Mouse (Mus musculus) embryonic facial prominence, embryonic 15.5 days (tissue): ENCODE measurements around the gene Resp18. TPM values are rescaled to one million over a fixed set of nuclear protein-coding genes. Genes with fewer than 3 reads are reported as not detected.

Experiments
- ATAC-seq: fragments of 200-750 bp; cut with Nextera tagmentation; 2 replicates; pipeline ENCODE4 v1.8.0; 2017; ENCODE audit warnings: low read depth, moderate TSS enrichment; ENCODE audit not compliant: insufficient number of reproducible peaks, low FRiP score, low TSS enrichment
- H3K27ac ChIP-seq: fragments of 300-500 bp; sonication (generic); replicated peaks from 2 replicates; pipeline ENCODE4 v1.5.1; 2015; ENCODE audit warnings: mild to moderate bottlenecking, inconsistent platforms
- H3K27me3 ChIP-seq: fragments of 300-500 bp; sonication (generic); 2 replicates; pipeline ENCODE4 v1.6.1; 2015; ENCODE audit warnings: inconsistent platforms
- H3K36me3 ChIP-seq: fragments of 300-500 bp; sonication (generic); 2 replicates; pipeline ENCODE4 v1.6.1; 2015; ENCODE audit warnings: mild to moderate bottlenecking, inconsistent platforms
- H3K4me1 ChIP-seq: fragments of 300-500 bp; sonication (generic); 2 replicates; pipeline ENCODE4 v1.6.1; 2015; ENCODE audit warnings: inconsistent platforms
- H3K4me2 ChIP-seq: fragments of 300-500 bp; sonication (generic); replicated peaks from 2 replicates; pipeline ENCODE4 v1.6.1; 2015; ENCODE audit warnings: mild to moderate bottlenecking, inconsistent platforms
- H3K4me3 ChIP-seq: fragments of 300-500 bp; sonication (generic); replicated peaks from 2 replicates; pipeline ENCODE4 v1.5.1; 2015; ENCODE audit warnings: mild to moderate bottlenecking, inconsistent platforms
- H3K9ac ChIP-seq: fragments of 300-500 bp; sonication (generic); 2 replicates; pipeline ENCODE4 v1.6.1; 2015; ENCODE audit warnings: inconsistent platforms
- H3K9me3 ChIP-seq: fragments of 300-500 bp; sonication (generic); replicated peaks from 2 replicates; pipeline ENCODE4 v1.6.1; 2016; ENCODE audit warnings: inconsistent platforms
- WGBS: fragments of 180-500 bp; shearing (Covaris S2); methylation state at CpG from one replicate; pipeline ENCODE4 v1.1.7; 2015; 5-methylcytosine and 5-hydroxymethylcytosine counted together
- polyA plus RNA-seq: library from polyadenylated mRNA; unstranded; fragments of >200 nt; fragmentation: Nextera tagmentation; extraction: Ambion mirVana; gene quantifications from 2 replicates; pipeline ENCODE4 v1.2.1, GENCODE M21; 2015

Resp18 gene
- polyA plus RNA-seq, 1 experiment from 2014 or later: 0.68 TPM

DNA sequence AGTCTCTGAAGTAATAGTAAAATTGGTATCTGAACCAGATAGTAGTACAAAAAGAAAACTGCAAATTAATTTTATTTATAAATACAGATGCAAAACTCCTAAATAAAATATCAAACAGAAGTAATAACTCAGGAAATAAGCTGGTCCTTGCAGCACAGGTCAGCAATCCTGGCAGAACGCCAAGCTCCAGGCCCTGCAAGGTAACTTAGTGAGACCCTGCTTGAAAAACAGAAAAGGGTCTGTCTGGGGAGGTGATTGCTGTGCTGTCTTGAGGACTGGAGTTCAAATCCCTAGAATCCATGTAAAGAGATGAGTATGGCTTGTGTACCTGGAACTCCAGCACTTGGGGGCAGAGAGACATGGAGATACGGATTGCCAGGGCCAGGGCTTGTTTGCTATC is 26.4 kb upstream of the Resp18 start:
- WGBS: 71% methylated on average over 2 of the region's 2 CpGs
- H3K4me1 ChIP-seq: no peaks in the 10 kb centered on the region
- no peaks in the 10 kb centered on the region for H3K9me3 ChIP-seq
- ATAC-seq: no peak
- no peak overlapping the region for H3K4me3 ChIP-seq
- H3K27me3 ChIP-seq: no peaks in the 10 kb centered on the region
- peaks cover 25% of the 10 kb centered on the region; the same call in 1 of the 2 replicates for H3K36me3 ChIP-seq
- H3K9ac ChIP-seq: no peak overlapping the region
- H3K27ac ChIP-seq: no peak overlapping the region
- no peak overlapping the region for H3K4me2 ChIP-seq

DNA sequence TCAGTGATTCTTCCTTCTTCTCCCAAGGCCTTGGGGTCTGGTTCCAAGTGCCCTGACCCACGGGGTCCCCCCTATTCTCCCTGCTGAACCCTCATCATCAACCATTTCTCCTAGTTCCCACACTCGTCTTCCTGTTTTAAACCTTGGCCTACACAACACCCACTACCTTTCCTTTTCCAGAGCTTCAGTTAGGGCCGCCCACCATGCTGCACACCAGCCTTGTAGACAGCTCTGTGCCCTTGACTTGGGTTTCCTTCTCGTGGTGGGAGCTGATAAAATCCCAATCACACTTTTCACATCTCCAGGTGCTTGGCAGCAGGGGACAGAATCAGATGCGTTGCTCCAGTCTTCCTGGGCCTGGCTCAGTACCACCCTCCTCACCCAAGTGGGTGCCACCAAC is 16.1 kb upstream of the Resp18 start:
- Histone ChIP-seq H3K4me2 (no peak overlapping the region), H3K27me3 (no peaks in the 10 kb centered on the region), H3K27ac (no peak overlapping the region), H3K9ac (no peak overlapping the region), H3K4me3 (no peak overlapping the region), H3K4me1 (no peaks in the 10 kb centered on the region), H3K36me3 (no peaks in the 10 kb centered on the region), H3K9me3 (no peaks in the 10 kb centered on the region)
- WGBS: 76% methylated on average over 5 of the region's 5 CpGs
- ATAC-seq: no peak

GRCm38 (mm10) chr1:75293331-75293701 is 15.1 kb upstream of the Resp18 start:
- no peak for ATAC-seq
- no peaks in the 10 kb centered on the region for H3K36me3 ChIP-seq
- H3K9ac ChIP-seq: no peak overlapping the region
- H3K27me3 ChIP-seq: no peaks in the 10 kb centered on the region
- H3K9me3 ChIP-seq: no peaks in the 10 kb centered on the region
- H3K4me3 ChIP-seq: no peak overlapping the region
- no peak overlapping the region for H3K27ac ChIP-seq
- no peaks in the 10 kb centered on the region for H3K4me1 ChIP-seq
- H3K4me2 ChIP-seq: no peak overlapping the region
- 73% methylated on average over 5 of the region's 5 CpGs for WGBS

DNA sequence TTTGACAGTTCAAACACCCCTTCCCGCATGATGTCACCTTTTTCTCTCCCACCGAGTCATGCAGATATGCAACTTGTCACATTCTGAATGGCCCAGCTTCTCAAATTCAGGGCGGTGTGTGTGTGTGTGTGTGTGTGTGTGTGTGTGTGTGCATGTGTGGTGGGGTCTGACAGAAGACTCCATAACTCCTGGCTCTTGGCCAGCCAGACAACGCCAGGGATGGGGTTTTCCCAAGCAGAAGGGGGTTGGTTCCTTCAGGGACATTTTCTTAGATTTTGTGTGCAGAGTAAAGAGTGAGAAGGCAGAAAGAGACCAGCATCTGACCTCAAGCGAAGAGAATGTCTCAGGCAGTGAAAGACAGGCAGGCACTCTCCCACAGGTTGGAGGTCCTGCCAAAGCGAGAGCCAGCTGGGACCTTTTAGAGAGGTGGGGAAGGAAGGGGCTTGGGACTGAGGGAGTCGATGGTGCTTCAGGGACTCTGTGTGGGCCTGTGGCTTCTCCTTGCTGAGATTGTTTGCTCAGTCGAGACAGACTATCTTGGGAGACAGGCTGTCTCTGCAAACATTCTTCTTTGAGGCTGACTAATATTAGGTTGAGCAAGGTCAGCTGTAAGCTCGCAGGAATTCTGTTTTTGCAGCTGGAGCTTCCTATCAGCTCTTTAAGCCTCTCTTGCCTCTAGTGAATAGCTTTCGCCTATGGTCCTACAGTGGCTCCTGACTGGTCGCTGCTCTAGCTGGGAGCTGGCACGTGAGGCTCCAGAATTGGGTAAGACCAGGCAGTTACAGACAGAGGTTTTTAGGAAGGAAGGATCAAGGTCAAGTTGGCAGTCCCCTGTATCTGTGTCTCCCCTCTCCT is 14.5 kb upstream of the Resp18 start:
- Histone ChIP-seq H3K9ac (no peak overlapping the region), H3K4me1 (no peaks in the 10 kb centered on the region), H3K27ac (no peak overlapping the region), H3K4me2 (no peak overlapping the region), H3K27me3 (no peaks in the 10 kb centered on the region), H3K36me3 (no peaks in the 10 kb centered on the region), H3K4me3 (no peak overlapping the region), H3K9me3 (no peaks in the 10 kb centered on the region)
- ATAC-seq: no peak
- 42% methylated on average over 12 of the region's 12 CpGs for WGBS

DNA sequence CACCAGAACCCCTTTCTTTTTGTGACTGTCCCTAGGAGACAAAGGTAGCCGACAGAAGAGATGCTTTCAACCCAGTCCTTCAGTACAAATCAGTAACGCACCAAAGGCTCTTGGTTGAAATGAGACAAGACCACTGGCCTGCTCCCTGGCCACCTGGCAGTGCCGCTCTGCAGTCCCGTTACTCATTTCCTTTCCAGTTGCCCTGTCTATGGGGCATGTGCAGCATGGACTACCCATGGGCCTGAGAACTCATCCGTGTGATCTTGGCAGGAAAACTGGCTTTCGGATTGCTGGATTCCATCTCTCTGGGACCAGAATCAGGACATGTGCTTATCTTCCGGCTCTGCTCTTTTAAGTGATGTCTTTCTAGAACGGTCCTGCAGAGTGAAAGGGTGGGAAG is 13.1 kb upstream of the Resp18 start:
- no peak for ATAC-seq
- WGBS: 82% methylated on average over 8 of the region's 8 CpGs
- Histone ChIP-seq H3K9me3 (no peaks in the 10 kb centered on the region), H3K4me2 (no peak overlapping the region), H3K36me3 (no peaks in the 10 kb centered on the region), H3K27me3 (no peaks in the 10 kb centered on the region), H3K9ac (no peak overlapping the region), H3K27ac (no peak overlapping the region), H3K4me1 (no peaks in the 10 kb centered on the region), H3K4me3 (no peak overlapping the region)

GRCm38 (mm10) chr1:75290582-75290981 is 12.4 kb upstream of the Resp18 start:
- no peaks in the 10 kb centered on the region for H3K27me3 ChIP-seq
- no peak overlapping the region for H3K9ac ChIP-seq
- H3K27ac ChIP-seq: no peak overlapping the region
- H3K36me3 ChIP-seq: no peaks in the 10 kb centered on the region
- ATAC-seq: no peak
- H3K4me1 ChIP-seq: no peaks in the 10 kb centered on the region
- H3K9me3 ChIP-seq: no peaks in the 10 kb centered on the region
- H3K4me3 ChIP-seq: no peak overlapping the region
- no peak overlapping the region for H3K4me2 ChIP-seq

DNA sequence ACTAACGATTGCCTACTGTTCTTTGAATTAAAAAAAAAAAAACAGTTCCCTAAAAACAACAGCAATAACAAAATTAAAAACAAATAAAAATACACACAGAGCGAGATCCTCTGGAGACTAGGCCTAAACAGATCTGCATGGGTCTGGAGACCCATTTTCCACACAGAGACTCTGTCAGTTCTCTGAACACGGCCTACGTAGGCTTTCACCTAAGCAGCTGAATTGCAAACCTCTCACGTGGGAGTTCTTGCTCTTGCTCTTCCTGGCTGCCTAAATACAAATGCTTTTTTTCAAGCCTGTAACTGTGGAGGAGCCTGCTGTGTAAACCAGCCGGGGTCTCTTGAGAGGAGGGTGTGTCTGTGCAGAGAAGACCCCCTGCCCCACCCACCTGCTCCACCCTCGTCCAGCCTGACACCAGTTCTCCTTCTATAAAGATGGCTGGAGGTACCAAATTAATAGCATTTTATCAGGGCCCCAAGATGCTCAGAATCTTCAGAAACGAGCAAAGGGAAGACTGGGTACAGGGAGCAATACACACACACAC is 11.7 kb upstream of the Resp18 start:
- Histone ChIP-seq H3K9ac (no peak overlapping the region), H3K4me1 (no peaks in the 10 kb centered on the region), H3K36me3 (no peaks in the 10 kb centered on the region), H3K4me2 (no peak overlapping the region), H3K27me3 (no peaks in the 10 kb centered on the region), H3K9me3 (no peaks in the 10 kb centered on the region), H3K4me3 (no peak overlapping the region), H3K27ac (no peak overlapping the region)
- no peak for ATAC-seq
- 56% methylated on average over 8 of the region's 8 CpGs for WGBS

GRCm38 (mm10) chr1:75289376-75289775 is 11.2 kb upstream of the Resp18 start:
- ATAC-seq: no peak
- Histone ChIP-seq H3K27me3 (no peaks in the 10 kb centered on the region), H3K9ac (no peak overlapping the region), H3K4me1 (no peaks in the 10 kb centered on the region), H3K4me3 (no peak overlapping the region), H3K36me3 (no peaks in the 10 kb centered on the region), H3K9me3 (no peaks in the 10 kb centered on the region), H3K27ac (no peak overlapping the region), H3K4me2 (no peak overlapping the region)
- 10% methylated on average over 7 of the region's 7 CpGs for WGBS

GRCm38 (mm10) chr1:75284911-75285310 is 6.7 kb upstream of the Resp18 start:
- no peaks in the 10 kb centered on the region for H3K9me3 ChIP-seq
- no peaks in the 10 kb centered on the region for H3K36me3 ChIP-seq
- H3K4me2 ChIP-seq: no peak overlapping the region
- H3K27me3 ChIP-seq: no peaks in the 10 kb centered on the region
- no peak overlapping the region for H3K9ac ChIP-seq
- H3K4me1 ChIP-seq: no peaks in the 10 kb centered on the region
- H3K4me3 ChIP-seq: no peak overlapping the region
- no peak for ATAC-seq
- 84% methylated on average over 7 of the region's 7 CpGs for WGBS
- no peak overlapping the region for H3K27ac ChIP-seq

GRCm38 (mm10) chr1:75283017-75283416 is 4.8 kb upstream of the Resp18 start:
- H3K9me3 ChIP-seq: no peaks in the 10 kb centered on the region
- H3K27me3 ChIP-seq: peaks cover 10% of the 10 kb centered on the region
- no peaks in the 10 kb centered on the region for H3K4me1 ChIP-seq
- no peak overlapping the region for H3K9ac ChIP-seq
- 73% methylated on average over 5 of the region's 5 CpGs for WGBS
- no peak overlapping the region for H3K4me2 ChIP-seq
- ATAC-seq: no peak
- no peaks in the 10 kb centered on the region for H3K36me3 ChIP-seq
- H3K27ac ChIP-seq: no peak overlapping the region
- H3K4me3 ChIP-seq: no peak overlapping the region

DNA sequence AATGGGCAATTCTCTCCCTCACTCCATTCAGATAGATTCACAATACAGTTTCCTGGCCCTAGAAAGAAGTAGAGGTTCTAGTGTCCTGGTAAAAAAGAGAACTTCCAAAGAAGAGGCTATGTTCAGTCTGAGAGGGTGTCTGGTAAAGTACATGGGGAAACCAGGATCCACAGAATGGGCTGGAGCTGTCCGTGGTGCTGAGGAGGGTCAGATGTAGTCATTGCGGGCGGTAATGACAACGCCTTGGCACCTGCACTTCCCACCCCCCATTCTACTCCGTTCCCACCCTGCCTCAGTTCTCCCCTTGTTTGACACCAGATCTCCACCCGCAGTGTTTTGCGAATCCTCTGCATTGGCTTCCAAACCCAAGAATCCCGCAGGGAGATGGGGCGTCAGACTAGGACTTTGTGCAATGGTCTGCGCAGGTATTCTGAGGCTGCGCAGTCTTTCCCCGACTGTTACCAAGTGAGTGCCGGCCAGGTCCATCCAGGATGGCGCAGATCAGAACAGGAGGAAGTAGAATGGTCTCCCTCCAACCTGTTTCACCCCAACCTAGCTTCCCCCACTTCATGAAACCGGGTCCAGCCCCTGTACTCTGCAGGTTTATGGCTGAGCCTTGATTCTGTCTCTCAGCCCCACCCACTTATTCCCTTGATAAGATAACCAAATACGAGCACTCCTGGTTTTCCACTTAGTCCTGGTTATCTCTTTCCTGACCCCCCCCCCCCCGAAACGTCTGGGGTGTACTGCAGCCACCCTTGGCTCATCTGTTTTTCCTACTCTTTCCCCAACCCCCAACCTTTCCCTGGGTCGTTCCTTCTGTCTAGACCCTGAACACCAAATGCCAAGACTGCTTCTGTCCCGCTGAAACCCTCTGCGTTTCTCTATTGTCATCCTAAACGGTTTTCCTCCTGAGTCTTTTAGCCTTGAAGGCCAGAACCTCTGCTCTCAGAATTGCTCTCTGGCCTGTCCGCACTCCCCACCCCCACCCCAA is 723 bp downstream of the Resp18 start:
- Histone ChIP-seq H3K9ac (no peak overlapping the region), H3K4me3 (no peak overlapping the region), H3K9me3 (no peaks in the 10 kb centered on the region), H3K36me3 (no peaks in the 10 kb centered on the region), H3K4me2 (no peak overlapping the region), H3K27me3 (peaks cover 22% of the 10 kb centered on the region), H3K27ac (no peak overlapping the region), H3K4me1 (no peaks in the 10 kb centered on the region)
- no peak for ATAC-seq
- 4% methylated on average over 23 of the region's 23 CpGs for WGBS
